Mouse (Mus musculus) heart, embryonic 15.5 days (tissue): ENCODE measurements around the gene Ret. TPM values are rescaled to one million over a fixed set of nuclear protein-coding genes. Genes with fewer than 3 reads are reported as not detected.

Experiments used
- ATAC-seq: fragments of 200-750 bp; cut with Nextera tagmentation; replicated peaks from 2 replicates; pipeline ENCODE4 v1.8.0; 2017; ENCODE audit warnings: low read depth, moderate TSS enrichment; ENCODE audit not compliant: insufficient number of reproducible peaks, insufficient read depth, low FRiP score
- H3K27ac ChIP-seq: fragments of 300-500 bp; sonication (generic); 2 replicates; pipeline ENCODE4 v1.5.1; 2015; ENCODE audit warnings: mild to moderate bottlenecking, inconsistent platforms
- H3K27me3 ChIP-seq: fragments of 300-500 bp; sonication (generic); 2 replicates; pipeline ENCODE4 v1.6.1; 2015; ENCODE audit warnings: inconsistent platforms
- H3K36me3 ChIP-seq: fragments of 300-500 bp; sonication (generic); 2 replicates; pipeline ENCODE4 v1.6.1; 2015; ENCODE audit warnings: mild to moderate bottlenecking, inconsistent platforms
- H3K4me1 ChIP-seq: fragments of 300-500 bp; sonication (generic); replicated peaks from 2 replicates; pipeline ENCODE4 v1.6.1; 2015; ENCODE audit warnings: inconsistent platforms
- H3K4me2 ChIP-seq: fragments of 300-500 bp; sonication (generic); 2 replicates; pipeline ENCODE4 v1.6.1; 2015; ENCODE audit warnings: inconsistent platforms, mild to moderate bottlenecking, moderate library complexity
- H3K4me3 ChIP-seq: fragments of 300-500 bp; sonication (generic); 2 replicates; pipeline ENCODE4 v1.5.1; 2015; ENCODE audit warnings: mild to moderate bottlenecking, inconsistent platforms
- H3K9ac ChIP-seq: fragments of 300-500 bp; sonication (generic); 2 replicates; pipeline ENCODE4 v1.6.1; 2015; ENCODE audit warnings: mild to moderate bottlenecking, inconsistent platforms
- H3K9me3 ChIP-seq: fragments of 300-500 bp; sonication (generic); replicated peaks from 2 replicates; pipeline ENCODE4 v1.6.1; 2016; ENCODE audit warnings: inconsistent platforms
- WGBS: fragments of 180-500 bp; shearing (Covaris S2); methylation state at CpG from one replicate; pipeline ENCODE4 v1.1.7; 2015; ENCODE audit warnings: mixed read lengths; 5-methylcytosine and 5-hydroxymethylcytosine counted together
- polyA plus RNA-seq: library from polyadenylated mRNA; unstranded; fragments of >200 nt; fragmentation: Nextera tagmentation; extraction: Ambion mirVana; gene quantifications from 2 replicates; pipeline ENCODE4 v1.2.1, GENCODE M21; 2015

Gene Ret
- polyA plus RNA-seq, 1 experiment from 2014 or later: 0.28 TPM

- Histone ChIP-seq H3K36me3 (no peaks in the 10 kb centered on the region), H3K27ac (no peak overlapping the region), H3K9me3 (no peaks in the 10 kb centered on the region), H3K27me3 (no peaks in the 10 kb centered on the region), H3K9ac (no peak overlapping the region), H3K4me1 (no peaks in the 10 kb centered on the region), H3K4me3 (no peak overlapping the region), H3K4me2 (no peak overlapping the region)
- 61% methylated on average over 5 of the region's 5 CpGs for WGBS
- no peak for ATAC-seq
Observed at GRCm38 (mm10) chr6:118173975-118174328, 23.6 kb downstream of the Ret start.

- no peaks in the 10 kb centered on the region for H3K4me1 ChIP-seq
- no peaks in the 10 kb centered on the region for H3K36me3 ChIP-seq
- H3K9me3 ChIP-seq: no peaks in the 10 kb centered on the region
- H3K4me2 ChIP-seq: no peak overlapping the region
- no peak overlapping the region for H3K4me3 ChIP-seq
- no peak overlapping the region for H3K9ac ChIP-seq
- no peak for ATAC-seq
- H3K27ac ChIP-seq: no peak overlapping the region
- 87% methylated on average over 18 of the region's 18 CpGs for WGBS
- H3K27me3 ChIP-seq: no peaks in the 10 kb centered on the region
Observed at GRCm38 (mm10) chr6:118173251-118173974, 24.1 kb downstream of the Ret start.

GRCm38 (mm10) chr6:118171386-118171785 is 26.1 kb downstream of the Ret start:
- Histone ChIP-seq H3K36me3 (no peaks in the 10 kb centered on the region), H3K4me1 (no peaks in the 10 kb centered on the region), H3K4me3 (no peak overlapping the region), H3K27ac (no peak overlapping the region), H3K4me2 (no peak overlapping the region), H3K9ac (no peak overlapping the region), H3K9me3 (no peaks in the 10 kb centered on the region), H3K27me3 (no peaks in the 10 kb centered on the region)
- no peak for ATAC-seq
- 89% methylated on average over 7 of the region's 7 CpGs for WGBS

- H3K4me2 ChIP-seq: no peak overlapping the region
- no peaks in the 10 kb centered on the region for H3K4me1 ChIP-seq
- H3K27ac ChIP-seq: no peak overlapping the region
- no peaks in the 10 kb centered on the region for H3K27me3 ChIP-seq
- no peaks in the 10 kb centered on the region for H3K9me3 ChIP-seq
- no peaks in the 10 kb centered on the region for H3K36me3 ChIP-seq
- H3K4me3 ChIP-seq: no peak overlapping the region
- ATAC-seq: no peak
- WGBS: 78% methylated on average over 14 of the region's 14 CpGs
- no peak overlapping the region for H3K9ac ChIP-seq
Observed at GRCm38 (mm10) chr6:118168106-118168505, 29.4 kb downstream of the Ret start.

- 75% methylated on average over 9 of the region's 9 CpGs for WGBS
Observed at GRCm38 (mm10) chr6:118167013-118167412, 30.5 kb downstream of the Ret start.

GRCm38 (mm10) chr6:118165516-118165915 is 32.0 kb downstream of the Ret start:
- Histone ChIP-seq H3K36me3 (no peaks in the 10 kb centered on the region), H3K4me1 (no peaks in the 10 kb centered on the region), H3K27ac (no peak overlapping the region), H3K4me2 (no peak overlapping the region), H3K27me3 (no peaks in the 10 kb centered on the region), H3K9me3 (no peaks in the 10 kb centered on the region), H3K4me3 (no peak overlapping the region), H3K9ac (no peak overlapping the region)
- ATAC-seq: no peak
- 88% methylated on average over 1 of the region's 1 CpGs for WGBS

More at GRCm38 (mm10) chr6:118167013-118167412, 30.5 kb downstream of the Ret start:
- H3K27ac ChIP-seq: no peak overlapping the region
- H3K9ac ChIP-seq: no peak overlapping the region
- H3K4me2 ChIP-seq: no peak overlapping the region
- H3K4me1 ChIP-seq: no peaks in the 10 kb centered on the region
- no peaks in the 10 kb centered on the region for H3K36me3 ChIP-seq
- no peak for ATAC-seq
- H3K9me3 ChIP-seq: no peaks in the 10 kb centered on the region
- H3K4me3 ChIP-seq: no peak overlapping the region
- H3K27me3 ChIP-seq: no peaks in the 10 kb centered on the region

- Histone ChIP-seq H3K9ac (no peak overlapping the region), H3K9me3 (no peaks in the 10 kb centered on the region), H3K27me3 (no peaks in the 10 kb centered on the region), H3K4me3 (no peak overlapping the region), H3K36me3 (no peaks in the 10 kb centered on the region), H3K4me2 (no peak overlapping the region), H3K4me1 (no peaks in the 10 kb centered on the region), H3K27ac (no peak overlapping the region)
- ATAC-seq: no peak
- WGBS: 43% methylated on average over 8 of the region's 8 CpGs
Observed at GRCm38 (mm10) chr6:118164691-118165090, 32.8 kb downstream of the Ret start.

GRCm38 (mm10) chr6:118163086-118163485 is 34.4 kb downstream of the Ret start:
- Histone ChIP-seq H3K9ac (no peak overlapping the region), H3K4me3 (no peak overlapping the region), H3K27me3 (no peaks in the 10 kb centered on the region), H3K4me2 (no peak overlapping the region), H3K4me1 (no peaks in the 10 kb centered on the region), H3K36me3 (no peaks in the 10 kb centered on the region), H3K9me3 (no peaks in the 10 kb centered on the region), H3K27ac (no peak overlapping the region)
- ATAC-seq: no peak
- WGBS: 82% methylated on average over 2 of the region's 2 CpGs

- H3K4me1 ChIP-seq: no peaks in the 10 kb centered on the region
- H3K4me3 ChIP-seq: no peak overlapping the region
- H3K36me3 ChIP-seq: no peaks in the 10 kb centered on the region
- no peaks in the 10 kb centered on the region for H3K27me3 ChIP-seq
- 81% methylated on average over 12 of the region's 12 CpGs for WGBS
- H3K4me2 ChIP-seq: no peak overlapping the region
- no peak for ATAC-seq
- no peaks in the 10 kb centered on the region for H3K9me3 ChIP-seq
- no peak overlapping the region for H3K27ac ChIP-seq
- H3K9ac ChIP-seq: no peak overlapping the region
Observed at GRCm38 (mm10) chr6:118162457-118163082, 34.9 kb downstream of the Ret start.

GRCm38 (mm10) chr6:118153091-118153490 is 44.4 kb downstream of the Ret start:
- 70% methylated on average over 5 of the region's 5 CpGs for WGBS
- Histone ChIP-seq H3K4me3 (no peak overlapping the region), H3K27ac (no peak overlapping the region), H3K4me1 (no peaks in the 10 kb centered on the region), H3K9me3 (no peaks in the 10 kb centered on the region), H3K36me3 (no peaks in the 10 kb centered on the region), H3K9ac (no peak overlapping the region), H3K4me2 (no peak overlapping the region), H3K27me3 (no peaks in the 10 kb centered on the region)
- ATAC-seq: no peak

GRCm38 (mm10) chr6:118150988-118151387 is 46.5 kb downstream of the Ret start:
- WGBS: 73% methylated on average over 8 of the region's 8 CpGs
- no peak overlapping the region for H3K27ac ChIP-seq
- no peaks in the 10 kb centered on the region for H3K4me1 ChIP-seq
- H3K27me3 ChIP-seq: no peaks in the 10 kb centered on the region
- ATAC-seq: no peak
- no peak overlapping the region for H3K4me2 ChIP-seq
- no peak overlapping the region for H3K9ac ChIP-seq
- no peak overlapping the region for H3K4me3 ChIP-seq
- no peaks in the 10 kb centered on the region for H3K9me3 ChIP-seq
- no peaks in the 10 kb centered on the region for H3K36me3 ChIP-seq

- Histone ChIP-seq H3K4me1 (no peaks in the 10 kb centered on the region), H3K27ac (no peak overlapping the region), H3K4me3 (no peak overlapping the region), H3K9ac (no peak overlapping the region), H3K9me3 (no peaks in the 10 kb centered on the region), H3K27me3 (no peaks in the 10 kb centered on the region), H3K4me2 (no peak overlapping the region), H3K36me3 (no peaks in the 10 kb centered on the region)
- ATAC-seq: no peak
- WGBS: 69% methylated on average over 2 of the region's 2 CpGs
Observed at GRCm38 (mm10) chr6:118150538-118150937, 47.0 kb downstream of the Ret start.
